Mouse (Mus musculus) urinary bladder, adult 18-20 months (tissue): ENCODE measurements around the gene Ube2z.
"Not testable (repeated sequence)": the region's sequence is repeated elsewhere in the genome, so short reads cannot be mapped to it uniquely, and the experiment has no call there.

Experiments
- DNase-seq, 2 experiments: peaks; one replicate each; pipeline ENCODE4 v3.0.0; 2022; ENCODE audit warnings: low spot score in 2 of 2, mixed read lengths in 2 of 2

The Ube2z gene

DNA sequence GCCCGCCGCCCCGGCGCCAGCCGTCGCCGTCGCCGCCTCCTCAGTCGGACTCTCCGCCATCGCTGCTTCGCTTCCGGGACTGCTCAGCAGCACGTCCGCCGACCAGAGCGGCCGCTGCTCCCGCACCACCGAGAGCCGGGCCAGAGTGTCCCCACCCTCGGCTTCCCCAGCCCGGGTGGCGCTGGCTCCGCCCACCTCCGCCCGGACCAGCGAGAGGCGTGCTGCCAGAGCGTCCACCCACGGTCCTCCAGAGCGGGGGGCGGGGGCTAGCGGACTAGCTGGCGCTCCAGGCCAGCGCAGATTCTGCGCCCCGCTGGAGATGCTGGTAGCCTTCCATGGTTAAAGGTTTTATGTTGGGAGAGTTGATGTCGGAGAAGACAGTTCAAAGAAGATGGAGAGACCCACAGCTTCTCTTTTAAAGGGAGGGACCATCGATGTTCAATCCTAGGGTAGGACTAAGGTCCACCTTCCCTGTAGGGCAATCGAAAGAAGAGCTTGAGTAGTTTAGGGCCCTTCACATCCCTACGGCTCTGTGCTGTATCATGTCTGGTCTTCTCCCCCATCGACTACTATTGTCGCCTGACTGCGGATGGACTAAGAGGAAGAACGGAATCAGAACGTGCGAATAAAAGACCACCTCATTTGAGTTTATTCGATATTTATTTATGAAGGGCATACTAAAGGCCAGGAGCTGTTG, at the start of gene Ube2z:
TSS of gene Ube2z (minus strand) at position 174 of the 697 bp plus-strand sequence.
- DNase-seq: peak; percentile 96 to 98

GRCm38 (mm10) chr11:96114077-96114476, 48.9 kb upstream of the Ube2z start:
- DNase-seq: no peak

DNA sequence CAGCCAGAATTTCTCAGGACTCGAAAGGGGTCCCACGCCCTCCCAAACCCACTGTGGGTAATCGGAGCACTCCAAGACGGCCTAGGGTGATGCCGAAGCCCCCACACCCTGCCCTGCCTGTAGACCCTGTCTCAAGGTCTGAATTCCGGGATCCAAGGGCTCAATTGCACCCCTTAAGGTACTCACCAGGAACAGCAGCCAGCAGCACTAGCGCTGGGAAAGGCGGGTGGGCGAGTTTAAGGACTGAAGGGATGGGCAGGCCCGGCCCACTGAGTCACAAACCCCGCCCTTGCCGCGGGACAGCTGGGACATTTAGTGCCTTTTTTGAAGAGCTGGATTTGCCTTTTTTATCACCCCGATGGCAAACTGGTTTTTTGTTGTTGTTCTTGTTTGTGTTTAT, 46.6 kb upstream of the Ube2z start, which contains the start of gene Calcoco2:
TSS of gene Calcoco2 (minus strand) at position 214 of the 400 bp plus-strand sequence.
- DNase-seq: no peak

GRCm38 (mm10) chr11:96110950-96111349, 45.8 kb upstream of the Ube2z start:
- DNase-seq: not testable (repeated sequence)

DNA sequence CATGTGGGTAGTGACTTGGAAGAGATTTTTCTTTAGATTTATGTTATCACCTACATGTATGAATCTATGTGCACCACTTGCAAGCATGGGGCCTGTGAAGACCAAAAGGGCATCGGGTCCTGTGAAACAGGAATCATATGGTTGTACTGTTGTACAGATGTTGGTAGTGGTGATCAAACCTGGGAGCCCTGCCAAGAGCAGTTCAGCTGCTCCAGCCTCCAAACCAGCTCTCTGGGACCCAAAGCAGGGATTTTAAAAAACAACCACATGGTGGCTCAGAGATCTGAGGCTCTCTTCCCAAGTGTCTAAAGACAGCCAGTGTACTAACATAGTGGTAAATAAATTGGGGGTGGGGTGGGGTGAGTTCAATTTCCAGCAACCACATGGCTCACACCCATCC, 43.2 kb upstream of the Ube2z start:
- DNase-seq: no peak

DNA sequence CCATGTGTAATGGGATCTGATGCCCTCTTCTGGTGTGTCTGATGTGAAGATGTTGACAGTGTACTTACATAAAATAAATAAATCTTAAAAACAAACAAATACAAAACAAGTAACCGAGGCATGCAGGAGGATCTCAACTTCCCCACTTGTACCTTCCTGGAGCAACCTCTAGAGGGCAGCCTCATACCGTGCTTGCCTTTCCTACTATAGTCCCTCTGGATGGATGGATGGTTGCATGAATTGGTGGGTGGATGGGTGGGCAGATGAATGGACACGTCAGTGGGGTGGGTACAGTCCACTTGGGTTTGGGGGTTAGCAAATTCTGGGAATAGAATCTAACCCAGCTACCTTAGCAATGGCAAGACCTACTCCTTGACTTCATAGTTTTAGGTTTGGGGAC, 28.2 kb upstream of the Ube2z start:
- DNase-seq: peak in 1 of 2 experiments; percentile 23

DNA sequence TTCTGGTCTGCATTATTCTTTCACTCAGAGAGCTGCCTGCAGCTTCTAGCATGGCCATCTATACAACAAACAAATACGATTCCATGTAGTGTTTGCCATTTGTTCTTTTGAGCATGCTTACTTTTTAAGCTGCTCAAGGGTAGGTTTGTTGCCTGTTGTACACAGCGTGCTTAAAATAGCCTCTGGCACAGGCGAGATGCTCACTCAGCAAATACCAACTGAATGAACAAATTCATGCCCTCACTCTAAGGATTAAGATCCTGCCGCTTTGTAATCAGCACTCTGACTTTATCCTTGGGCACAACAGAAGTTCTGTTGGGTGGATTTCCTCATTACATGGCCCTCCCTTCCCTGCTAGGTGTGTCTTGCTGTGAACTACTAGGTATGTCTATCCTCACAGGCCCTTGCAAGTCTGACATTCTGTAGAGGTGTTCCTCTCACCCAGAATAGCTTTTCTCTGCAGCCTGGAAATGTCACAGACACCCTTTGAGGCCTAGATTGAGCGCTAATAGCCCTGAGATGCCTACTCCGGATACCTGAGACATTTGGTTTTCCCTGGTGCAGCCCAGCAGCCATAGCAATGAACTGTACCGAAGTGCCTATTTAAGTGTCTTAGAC, 27.6 kb upstream of the Ube2z start:
- no peak for DNase-seq

- DNase-seq: no peak
Observed at GRCm38 (mm10) chr11:96091073-96091472, 25.9 kb upstream of the Ube2z start.

GRCm38 (mm10) chr11:96087981-96088380, 22.8 kb upstream of the Ube2z start:
- DNase-seq: no peak

DNA sequence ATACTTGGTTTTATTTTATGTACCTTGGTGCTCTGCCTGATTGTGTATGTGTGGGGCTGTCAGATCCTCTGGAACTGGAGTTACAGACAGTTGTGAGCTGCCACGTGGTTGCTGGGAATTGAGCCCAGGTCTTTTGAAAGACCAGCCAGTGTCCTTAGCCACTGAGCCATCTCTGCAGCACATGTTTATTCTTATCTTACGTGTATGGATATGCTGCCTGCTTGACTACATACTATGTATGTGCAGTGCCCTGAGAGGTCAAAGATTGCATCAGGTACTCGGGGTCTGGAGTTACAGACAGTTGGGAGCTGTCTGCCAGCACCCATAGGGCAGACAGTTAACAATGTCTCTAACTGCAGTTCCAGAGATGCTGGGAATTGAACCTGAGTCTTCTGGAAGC, 17.5 kb upstream of the Ube2z start:
- DNase-seq: no peak

DNA sequence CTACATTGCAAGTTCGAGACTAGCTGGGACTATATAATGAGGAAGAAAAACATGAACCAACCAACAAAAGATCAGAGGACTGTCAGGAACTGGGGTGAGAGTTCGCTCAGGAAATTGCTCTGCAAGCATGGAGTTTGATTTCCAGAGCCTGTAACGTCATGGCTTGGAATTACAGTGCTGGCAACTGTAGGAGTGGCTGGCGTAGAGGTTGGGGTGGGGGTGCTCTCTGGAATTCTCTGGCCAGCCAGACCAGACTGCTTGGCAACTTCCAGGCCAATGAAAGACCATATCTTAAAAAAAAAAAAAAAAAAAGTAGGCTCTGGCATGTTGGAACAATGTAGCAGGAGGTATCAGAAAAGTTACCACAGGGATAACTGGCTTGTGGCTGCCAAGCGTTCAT, 15.5 kb upstream of the Ube2z start:
- DNase-seq: no peak

DNA sequence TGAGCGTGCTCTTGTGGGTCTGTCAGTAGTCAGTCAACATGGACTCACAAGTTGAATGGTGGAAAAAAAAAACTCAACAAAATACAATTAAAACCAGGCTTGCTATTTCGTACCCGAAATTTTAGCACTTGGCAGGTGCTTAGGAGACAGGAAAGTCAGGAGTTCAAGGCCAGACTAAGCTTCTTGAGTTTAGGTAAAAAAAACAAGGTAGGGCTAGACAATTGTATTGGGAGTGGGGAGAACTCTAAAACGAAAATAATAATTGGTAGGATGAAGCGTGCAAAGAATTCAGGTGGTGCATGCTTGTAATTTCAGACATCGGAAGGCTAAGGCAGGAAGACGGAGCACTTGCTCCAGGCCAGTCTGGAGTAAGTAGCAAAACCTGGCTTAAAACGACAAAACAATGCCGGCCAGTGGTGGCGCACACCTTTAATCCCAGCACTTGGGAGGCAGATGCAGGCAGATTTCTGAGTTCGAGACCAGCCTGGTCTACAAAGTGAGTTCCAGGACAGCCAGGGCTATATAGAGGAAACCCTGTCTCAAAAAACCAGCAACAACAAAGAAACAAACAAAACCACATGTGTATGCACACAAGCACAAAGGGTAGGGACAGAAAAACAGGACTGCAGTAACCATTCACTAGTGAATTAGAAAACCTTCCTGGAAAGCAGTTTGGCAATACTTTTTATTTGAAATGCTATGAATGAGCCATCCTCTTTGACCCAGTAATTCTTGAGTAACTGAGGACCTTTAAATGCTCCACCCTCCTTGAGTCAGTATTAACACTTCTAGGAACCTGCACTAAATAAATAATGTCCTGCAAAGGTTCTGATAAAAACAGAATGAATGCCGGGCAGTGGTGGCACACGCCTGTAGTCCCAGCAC, 11.3 kb upstream of the Ube2z start:
- no peak for DNase-seq

- peak; percentile 86 to 98 for DNase-seq
Observed at GRCm38 (mm10) chr11:96075509-96076220, 10.5 kb upstream of the Ube2z start, which contains the start of gene Atp5g1. Gene Atp5g1 (minus strand): TSS chr11:96075670.

- no peak for DNase-seq
Observed at GRCm38 (mm10) chr11:96075177-96075508, 10.0 kb upstream of the Ube2z start.

- DNase-seq: no peak
Observed at GRCm38 (mm10) chr11:96074351-96075176, 9.4 kb upstream of the Ube2z start.

GRCm38 (mm10) chr11:96073295-96073993, 8.3 kb upstream of the Ube2z start:
- no peak for DNase-seq

DNA sequence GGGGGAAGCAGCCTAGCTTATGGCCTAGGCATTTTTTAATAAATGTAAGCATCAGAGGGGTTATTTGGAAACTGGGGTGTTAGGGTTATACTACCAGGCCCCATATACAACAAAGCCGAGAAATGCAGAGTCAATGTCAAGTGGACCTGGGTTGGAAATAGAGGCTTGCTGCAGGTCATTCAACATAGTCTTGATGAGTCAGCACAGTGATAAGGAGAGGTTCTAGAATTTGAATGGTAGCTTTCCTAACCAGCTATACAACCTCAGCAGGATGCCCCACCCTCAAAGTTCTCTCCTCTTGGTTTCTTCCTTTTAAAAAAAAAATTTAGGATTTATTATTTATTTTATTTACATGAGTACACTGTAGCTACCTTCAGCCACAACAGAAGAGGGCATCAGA, 5.8 kb upstream of the Ube2z start:
- no peak for DNase-seq

- DNase-seq: no peak
Observed at GRCm38 (mm10) chr11:96070353-96070752, 5.2 kb upstream of the Ube2z start.

DNA sequence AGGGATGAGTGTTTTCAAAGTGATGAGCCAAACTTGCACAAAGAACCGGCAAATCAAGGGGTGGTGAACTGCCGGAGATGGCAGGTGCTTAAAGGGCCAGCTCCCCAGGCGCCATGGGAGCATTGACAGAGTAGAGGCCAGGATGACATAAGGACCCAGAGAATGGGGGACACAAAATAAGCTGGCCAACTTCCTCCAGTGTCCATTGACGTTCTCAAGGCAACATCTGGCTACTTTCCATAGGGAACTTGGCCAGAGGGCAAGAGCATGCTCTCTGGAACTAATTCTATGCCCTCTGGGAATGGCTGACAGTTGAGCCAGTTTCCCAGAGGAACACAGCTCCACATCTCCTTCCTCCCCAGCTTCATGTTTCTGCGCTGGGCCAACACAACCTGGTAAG, 3.0 kb upstream of the Ube2z start:
- DNase-seq: no peak

GRCm38 (mm10) chr11:96064521-96065214, 520 bp downstream of the Ube2z start:
- peak; percentile 30 to 33 for DNase-seq
